Mouse (Mus musculus) heart, adult 2 months (tissue): ENCODE results near the gene Trim65.

Experiments
- EP300 ChIP-seq: fragments of 200-500 bp; IDR thresholded peaks from 2 replicates; pipeline ENCODE4 v1.6.1; 2011; ENCODE audit warnings: low read depth, low read length, control low read depth; ENCODE audit not compliant: insufficient read depth
- POLR2A ChIP-seq: fragments of 200-500 bp; IDR thresholded peaks from 2 replicates; pipeline ENCODE4 v1.6.1; 2011; ENCODE audit warnings: mild to moderate bottlenecking, low read depth, low read length, control low read depth; ENCODE audit not compliant: insufficient read depth

DNA sequence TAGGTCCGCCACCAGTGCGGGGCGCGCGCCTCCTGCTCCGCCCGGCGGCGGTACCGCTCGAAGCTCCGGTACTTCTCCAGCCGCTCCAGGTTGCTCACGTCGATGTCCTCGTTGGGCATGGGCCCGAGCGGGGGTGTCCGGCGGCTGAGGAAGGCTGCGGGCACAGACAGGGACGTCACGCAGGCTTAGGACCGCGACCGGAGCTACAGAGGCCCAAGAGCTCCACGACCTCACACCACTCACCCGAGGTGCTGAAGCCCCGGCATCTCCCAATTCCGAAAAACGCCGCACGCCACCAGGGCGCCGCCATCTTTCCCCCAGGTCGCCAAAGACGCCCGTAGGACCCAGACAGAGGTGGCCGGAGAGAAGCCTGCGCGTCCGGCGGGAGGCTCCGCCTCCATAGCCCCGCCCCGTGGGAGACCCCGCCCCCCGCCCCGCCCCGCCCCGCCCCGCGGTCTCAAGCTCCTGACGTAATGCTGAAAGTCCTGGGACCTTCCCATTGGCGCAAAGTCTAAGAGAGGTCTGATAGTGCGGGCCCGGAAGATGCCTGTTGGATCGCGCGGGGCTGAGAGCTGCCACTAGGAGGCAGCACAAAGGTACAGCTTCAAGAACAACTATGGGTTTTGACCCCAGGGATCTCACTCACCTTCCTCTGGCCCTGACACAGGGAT lies 7.7 kb upstream of the Trim65 start, which contains the start of gene Mrpl38:
- peak; percentile 53; the same call in 1 of the 2 replicates for TF ChIP-seq EP300
- peak; percentile 55; the same call in 1 of the 2 replicates for TF ChIP-seq POLR2A
